Mouse (Mus musculus): ENCODE results near the gene Sorcs3.

GRCm38 (mm10) chr19:48503896-48504620, 298.2 kb downstream of the Sorcs3 start:
- no peak for TF ChIP-seq CTCF (IDR thresholded peaks at IDR 0.05; ENCODE audit: borderline replicate concordance, insufficient read depth, low read depth, low read length)
- TF ChIP-seq POLR2A (IDR thresholded peaks at IDR 0.05; ENCODE audit: borderline replicate concordance, insufficient read depth, low read length): no peak
